1 mouse cellular context compared by ENCODE assay signal in the genomic region with DNA sequence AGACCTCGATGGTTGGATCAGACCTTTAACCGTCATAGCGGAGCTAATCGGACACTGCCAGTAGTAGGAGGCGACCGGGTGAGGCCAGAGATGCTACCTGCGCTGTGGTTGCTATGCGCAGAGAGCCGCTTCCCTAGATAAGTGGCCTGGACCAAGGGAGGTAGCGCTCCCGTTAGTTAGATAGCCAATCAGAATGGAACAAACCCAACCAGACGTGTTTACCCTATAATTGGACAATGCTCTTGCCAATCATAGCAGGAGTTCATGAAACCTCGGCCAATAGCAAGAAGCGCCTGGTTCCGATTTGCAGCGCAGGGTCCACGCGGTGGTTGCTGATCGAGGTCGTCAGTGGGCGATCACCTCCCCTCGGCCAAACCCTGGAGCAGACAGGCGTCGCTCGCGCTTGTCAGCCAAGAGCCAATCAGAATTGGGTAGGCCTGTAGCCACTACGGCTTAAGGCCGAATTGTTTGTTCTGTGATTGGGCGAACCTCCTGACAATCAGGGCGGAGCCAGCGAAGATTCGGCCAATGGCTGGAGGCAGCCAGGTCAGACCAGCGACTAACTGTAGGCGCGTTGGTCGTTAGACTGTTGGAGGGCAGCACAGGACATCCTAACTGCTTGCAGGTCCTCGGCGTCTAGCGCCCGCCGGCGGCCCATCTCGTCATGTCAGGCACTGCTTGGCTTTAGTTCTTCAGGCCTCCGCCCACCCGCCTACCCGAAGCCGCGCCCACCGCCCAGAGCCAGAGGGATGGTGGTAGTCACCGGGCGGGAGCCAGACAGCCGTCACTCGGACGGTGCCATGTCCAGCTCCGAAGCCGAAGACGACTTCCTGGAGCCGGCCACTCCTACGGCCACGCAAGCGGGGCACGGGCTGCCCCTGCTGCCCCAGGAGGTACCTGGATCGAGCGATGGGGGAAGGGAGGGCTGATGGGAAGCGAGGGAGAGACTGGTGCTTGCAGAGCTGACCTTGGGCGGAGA.
TF ChIP-seq lines count a peak whose summit lies in the region.

Kctd7 (plus strand) TSS at position 528 of the 979 bp plus-strand sequence.

TF ChIP-seq in MEL, 35 proteins besides CTCF, POLR2A, EP300 and RAD21 (continued from another document):
- no peak for TF ChIP-seq UBTF (IDR thresholded peaks at IDR 0.05; ENCODE audit: borderline replicate concordance, insufficient read depth, low read depth, low read length)
- TF ChIP-seq ZNF384 (IDR thresholded peaks at IDR 0.05; ENCODE audit: low read depth, low read length), result no peak
- peak; percentile 23; the same call in 1 of the 2 replicates for TF ChIP-seq TAL1 (IDR thresholded peaks at IDR 0.05; ENCODE audit: low read length)
- TF ChIP-seq CHD1 (IDR thresholded peaks at IDR 0.05; ENCODE audit: low read depth, low read length), result no peak
- peak; percentile 90 for TF ChIP-seq MAX (IDR thresholded peaks at IDR 0.05; ENCODE audit: low read length)
- TF ChIP-seq MEF2A (IDR thresholded peaks at IDR 0.05; ENCODE audit: extremely low read depth, insufficient replicate concordance, low read depth, low read length, poor library complexity, severe bottlenecking), result no peak
- peak; percentile 40; the same call in 1 of the 2 replicates for TF ChIP-seq USF1 (IDR thresholded peaks at IDR 0.05; ENCODE audit: low read depth, low read length)
- no peak for TF ChIP-seq MYC (IDR thresholded peaks at IDR 0.05; ENCODE audit: low read depth, low read length)
- TF ChIP-seq MAZ (IDR thresholded peaks at IDR 0.05; ENCODE audit: low read depth, low read length), result no peak; the same call in 1 of the 2 replicates
- peak; percentile 48 for TF ChIP-seq CHD2 (IDR thresholded peaks at IDR 0.05; ENCODE audit: low read length)
- TF ChIP-seq USF2 (IDR thresholded peaks at IDR 0.05; ENCODE audit: borderline replicate concordance in 1 of 2, insufficient read depth in 1 of 2, low read depth in 1 of 2, low read length in 2 of 2), result no peak
- peak; percentile 52 for TF ChIP-seq HCFC1 (IDR thresholded peaks at IDR 0.05; ENCODE audit: low read depth, low read length)
- TF ChIP-seq MAFK (IDR thresholded peaks at IDR 0.05; ENCODE audit: borderline replicate concordance, low read depth, low read length), result no peak
- TF ChIP-seq MXI1 (IDR thresholded peaks at IDR 0.05; ENCODE audit: low read depth, low read length), result peak; percentile 48; the same call in 1 of the 2 replicates
- TF ChIP-seq ZKSCAN1 (IDR thresholded peaks at IDR 0.05; ENCODE audit: low read depth, low read length), result no peak
- TF ChIP-seq ZMIZ1 (IDR thresholded peaks at IDR 0.05; ENCODE audit: low read depth, low read length), result peak; percentile 37
- no peak for TF ChIP-seq POLR2AphosphoS2 (IDR thresholded peaks at IDR 0.05; ENCODE audit: low read length)
